Mouse (Mus musculus) left cerebral cortex, postnatal 4 days (tissue): ENCODE data around the gene Csrnp1. TPM values are rescaled to one million over a fixed set of nuclear protein-coding genes. Genes with fewer than 3 reads are reported as not detected.
"Not testable (repeated sequence)": the region's sequence is repeated elsewhere in the genome, so short reads cannot be mapped to it uniquely, and the experiment has no call there.

Source experiments
- DNase-seq: peaks from one replicate; pipeline ENCODE4 v3.0.0-alpha.2; 2022
- intact Hi-C: fragments of 180-260 bp; cut with DNase I; formaldehyde crosslinking; loops from one replicate; pipeline ENCODE4 v1.15.1; 2025
- total RNA-seq, 2 experiments: library from RNA; stranded (reverse); gene quantifications; 2 replicates each; pipeline ENCODE4 v1.2.3; 2021

Gene Csrnp1
- 1 to 10 TPM; 2.9 to 3.7 TPM for total RNA-seq

- intact Hi-C loops: no loop called here
- no peak for DNase-seq
Observed at GRCm38 (mm10) chr9:119984536-119985011, at the start of gene Csrnp1. Gene Csrnp1 (minus strand): TSS chr9:119984658.

- DNase-seq: no peak
- intact Hi-C loops: no loop called here
Observed at GRCm38 (mm10) chr9:120032710-120033109, 48.3 kb upstream of the Csrnp1 start.

GRCm38 (mm10) chr9:120030421-120030820, 46.0 kb upstream of the Csrnp1 start:
- no peak for DNase-seq

GRCm38 (mm10) chr9:120029880-120030279, 45.4 kb upstream of the Csrnp1 start:
- DNase-seq: no peak
- intact Hi-C loops: no loop called here

More at GRCm38 (mm10) chr9:120030421-120030820, 46.0 kb upstream of the Csrnp1 start:
- intact Hi-C loops: no loop called here

GRCm38 (mm10) chr9:120027401-120028151, 43.1 kb upstream of the Csrnp1 start:
- intact Hi-C loops: loop anchor here (2.0 kb wide), 1 partner anchor 71 kb away; no protein-coding TSS in a partner anchor
- peak; percentile 43 for DNase-seq

GRCm38 (mm10) chr9:120024625-120025024, 40.2 kb upstream of the Csrnp1 start:
- intact Hi-C loops: no loop called here

GRCm38 (mm10) chr9:120024171-120024570, 39.7 kb upstream of the Csrnp1 start:
- peak; percentile 66 for DNase-seq
- intact Hi-C loops: no loop called here

More at GRCm38 (mm10) chr9:120024625-120025024, 40.2 kb upstream of the Csrnp1 start:
- no peak for DNase-seq

- intact Hi-C loops: no loop called here
- DNase-seq: no peak
Observed at GRCm38 (mm10) chr9:120023086-120023811, 38.8 kb upstream of the Csrnp1 start, which contains the start of gene Xirp1. Gene Xirp1 (minus strand): TSS chr9:120023598.

- DNase-seq: no peak
- intact Hi-C loops: no loop called here
Observed at GRCm38 (mm10) chr9:120021164-120021563, 36.7 kb upstream of the Csrnp1 start.

- DNase-seq: peak; percentile 85
- intact Hi-C loops: no loop called here
Observed at GRCm38 (mm10) chr9:120020285-120020890, 35.9 kb upstream of the Csrnp1 start.

- intact Hi-C loops: no loop called here
Observed at GRCm38 (mm10) chr9:120016956-120017355, 32.5 kb upstream of the Csrnp1 start.

GRCm38 (mm10) chr9:120014828-120015227, 30.4 kb upstream of the Csrnp1 start:
- intact Hi-C loops: no loop called here

More at GRCm38 (mm10) chr9:120016956-120017355, 32.5 kb upstream of the Csrnp1 start:
- DNase-seq: no peak

GRCm38 (mm10) chr9:120013251-120013820, 28.9 kb upstream of the Csrnp1 start:
- intact Hi-C loops: no loop called here
- DNase-seq: no peak

More at GRCm38 (mm10) chr9:120014828-120015227, 30.4 kb upstream of the Csrnp1 start:
- DNase-seq: no peak

GRCm38 (mm10) chr9:120012781-120013180, 28.3 kb upstream of the Csrnp1 start:
- intact Hi-C loops: no loop called here
- no peak for DNase-seq

- DNase-seq, intact Hi-C loops: not testable (repeated sequence)
Observed at GRCm38 (mm10) chr9:120012161-120012560, 27.7 kb upstream of the Csrnp1 start.

GRCm38 (mm10) chr9:120011533-120011932, 27.1 kb upstream of the Csrnp1 start:
- intact Hi-C loops: no loop called here
- peak; percentile 86 for DNase-seq

GRCm38 (mm10) chr9:120010781-120011511, 26.5 kb upstream of the Csrnp1 start:
- DNase-seq: peak; percentile 97

GRCm38 (mm10) chr9:120009871-120010270, 25.4 kb upstream of the Csrnp1 start:
- DNase-seq: no peak
- intact Hi-C loops: no loop called here

More at GRCm38 (mm10) chr9:120010781-120011511, 26.5 kb upstream of the Csrnp1 start:
- intact Hi-C loops: no loop called here

GRCm38 (mm10) chr9:120009226-120009841, 24.9 kb upstream of the Csrnp1 start:
- intact Hi-C loops: no loop called here
- DNase-seq: no peak
